Mouse (Mus musculus) embryonic facial prominence, embryonic 14.5 days (tissue): Measurements from ENCODE around the gene Mark2. TPM values are rescaled to one million over a fixed set of nuclear protein-coding genes. Genes with fewer than 3 reads are reported as not detected.
"Not testable (repeated sequence)": the region's sequence is repeated elsewhere in the genome, so short reads cannot be mapped to it uniquely, and the experiment has no call there.

ENCODE experiments used
- ATAC-seq: fragments of 200-750 bp; cut with Nextera tagmentation; 2 replicates; pipeline ENCODE4 v1.8.0; 2017; ENCODE audit warnings: low read depth, moderate number of reproducible peaks, moderate TSS enrichment
- DNase-seq: peaks from one replicate; pipeline ENCODE4 v3.0.0-alpha.2; 2015; ENCODE audit warnings: low spot score
- H3K27ac ChIP-seq: fragments of 300-500 bp; sonication (generic); replicated peaks from 2 replicates; pipeline ENCODE4 v1.5.1; 2014; ENCODE audit warnings: low read depth, mild to moderate bottlenecking, low read length, moderate library complexity
- H3K27me3 ChIP-seq: fragments of 300-500 bp; sonication (generic); replicated peaks from 2 replicates; pipeline ENCODE4 v1.6.1; 2014; ENCODE audit warnings: low read length; ENCODE audit not compliant: control insufficient read depth, insufficient read depth
- H3K36me3 ChIP-seq: fragments of 300-500 bp; sonication (generic); 2 replicates; pipeline ENCODE4 v1.6.1; 2014; ENCODE audit warnings: low read length, mixed read lengths; ENCODE audit not compliant: control insufficient read depth, insufficient read depth
- H3K4me1 ChIP-seq: fragments of 300-500 bp; sonication (generic); 2 replicates; pipeline ENCODE4 v1.6.1; 2014; ENCODE audit warnings: antibody characterized with exemption, low read length; ENCODE audit not compliant: control insufficient read depth, insufficient read depth
- H3K4me2 ChIP-seq: fragments of 300-500 bp; sonication (generic); 2 replicates; pipeline ENCODE4 v1.6.1; 2014; ENCODE audit warnings: low read depth, mild to moderate bottlenecking, low read length, moderate library complexity, mixed read lengths
- H3K4me3 ChIP-seq: fragments of 300-500 bp; sonication (generic); 2 replicates; pipeline ENCODE4 v1.5.1; 2014; ENCODE audit warnings: low read depth, mild to moderate bottlenecking, low read length
- H3K9ac ChIP-seq: fragments of 300-500 bp; sonication (generic); 2 replicates; pipeline ENCODE4 v1.6.1; 2014; ENCODE audit warnings: low read depth, mild to moderate bottlenecking, low read length, moderate library complexity, mixed read lengths
- H3K9me3 ChIP-seq: fragments of 300-500 bp; sonication (generic); 2 replicates; pipeline ENCODE4 v1.6.1; 2016; ENCODE audit warnings: low read length; ENCODE audit not compliant: control insufficient read depth
- WGBS: fragments of 180-500 bp; shearing (Covaris S2); extraction: QIAGEN DNeasy Blood & Tissue Kit; methylation state at CpG from one replicate; pipeline ENCODE4 v1.1.7; 2014; 5-methylcytosine and 5-hydroxymethylcytosine counted together
- polyA plus RNA-seq: library from polyadenylated mRNA; unstranded; fragments of >200 nt; fragmentation: Nextera tagmentation; extraction: Ambion mirVana; gene quantifications from 2 replicates; pipeline ENCODE4 v1.2.1, GENCODE M21; 2014

Mark2 gene
- polyA plus RNA-seq, 1 experiment from 2014 or later, result 42.1 TPM

GRCm38 (mm10) chr19:7369469-7369868 is 27.8 kb upstream of the Mark2 start:
- not testable (repeated sequence) for H3K27ac ChIP-seq, ATAC-seq, H3K4me1 ChIP-seq, H3K27me3 ChIP-seq, H3K4me3 ChIP-seq, H3K9me3 ChIP-seq, H3K4me2 ChIP-seq, DNase-seq, H3K9ac ChIP-seq
- H3K36me3 ChIP-seq, result peaks cover 75% of the 10 kb centered on the region
- 87% methylated on average over 4 of the region's 4 CpGs for WGBS

GRCm38 (mm10) chr19:7353636-7354035 is 12.0 kb upstream of the Mark2 start:
- 54% methylated on average over 6 of the region's 6 CpGs for WGBS
- no peak for ATAC-seq

DNA sequence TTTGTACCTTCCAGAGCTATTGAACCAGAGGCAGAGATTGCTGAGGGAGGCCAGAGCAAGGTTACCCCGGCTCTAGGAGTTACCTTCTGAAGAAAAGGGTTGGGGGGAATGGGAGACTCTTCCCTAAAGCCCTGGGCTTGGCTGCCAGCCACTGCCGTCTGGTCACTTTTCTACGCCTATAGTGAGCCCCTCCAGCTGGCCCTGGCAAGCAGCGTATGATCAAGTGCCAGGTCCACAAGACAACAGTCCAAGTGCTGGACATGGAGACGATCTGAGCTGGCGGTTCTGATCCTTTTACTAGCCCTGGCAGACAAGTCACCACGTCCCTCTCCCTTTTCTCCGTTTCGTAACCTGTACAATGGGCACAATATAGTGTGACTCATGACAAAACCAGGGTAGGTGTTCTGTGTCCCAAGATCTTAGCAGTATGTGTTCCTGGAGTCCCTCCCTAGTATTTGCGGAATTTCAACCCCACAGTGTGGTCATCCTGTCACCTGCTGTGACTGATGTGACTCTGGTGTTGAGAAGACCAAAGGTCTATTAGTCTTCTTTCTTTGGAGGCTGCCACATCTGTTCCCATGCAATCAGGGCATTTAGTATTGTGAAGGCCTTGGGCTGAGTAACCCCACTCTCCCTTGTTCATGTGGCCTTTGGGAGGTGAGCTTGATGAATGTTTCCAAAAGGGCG is 11.3 kb upstream of the Mark2 start:
- Histone ChIP-seq H3K36me3 (peaks cover 20% of the 10 kb centered on the region), H3K27ac (no peak overlapping the region), H3K4me3 (no peak overlapping the region), H3K4me1 (no peaks in the 10 kb centered on the region), H3K9ac (no peak overlapping the region), H3K4me2 (no peak overlapping the region), H3K27me3 (no peaks in the 10 kb centered on the region), H3K9me3 (no peaks in the 10 kb centered on the region)
- ATAC-seq, result no peak
- DNase-seq, result no peak
- WGBS, result 86% methylated on average over 11 of the region's 11 CpGs

More at GRCm38 (mm10) chr19:7353636-7354035, 12.0 kb upstream of the Mark2 start:
- Histone ChIP-seq H3K9me3 (no peaks in the 10 kb centered on the region), H3K4me3 (no peak overlapping the region), H3K4me1 (no peaks in the 10 kb centered on the region), H3K4me2 (no peak overlapping the region), H3K36me3 (peaks cover 27% of the 10 kb centered on the region), H3K9ac (no peak overlapping the region), H3K27ac (no peak overlapping the region), H3K27me3 (no peaks in the 10 kb centered on the region)
- DNase-seq, result no peak

GRCm38 (mm10) chr19:7349993-7350392 is 8.3 kb upstream of the Mark2 start:
- H3K9me3 ChIP-seq, result no peaks in the 10 kb centered on the region
- no peaks in the 10 kb centered on the region for H3K27me3 ChIP-seq
- no peak overlapping the region for H3K4me3 ChIP-seq
- no peak overlapping the region for H3K4me2 ChIP-seq
- no peaks in the 10 kb centered on the region for H3K4me1 ChIP-seq
- 47% methylated on average over 1 of the region's 1 CpGs for WGBS
- ATAC-seq (no peak), DNase-seq (no peak)
- no peak overlapping the region for H3K9ac ChIP-seq
- no peak overlapping the region for H3K27ac ChIP-seq
- H3K36me3 ChIP-seq, result no peaks in the 10 kb centered on the region

DNA sequence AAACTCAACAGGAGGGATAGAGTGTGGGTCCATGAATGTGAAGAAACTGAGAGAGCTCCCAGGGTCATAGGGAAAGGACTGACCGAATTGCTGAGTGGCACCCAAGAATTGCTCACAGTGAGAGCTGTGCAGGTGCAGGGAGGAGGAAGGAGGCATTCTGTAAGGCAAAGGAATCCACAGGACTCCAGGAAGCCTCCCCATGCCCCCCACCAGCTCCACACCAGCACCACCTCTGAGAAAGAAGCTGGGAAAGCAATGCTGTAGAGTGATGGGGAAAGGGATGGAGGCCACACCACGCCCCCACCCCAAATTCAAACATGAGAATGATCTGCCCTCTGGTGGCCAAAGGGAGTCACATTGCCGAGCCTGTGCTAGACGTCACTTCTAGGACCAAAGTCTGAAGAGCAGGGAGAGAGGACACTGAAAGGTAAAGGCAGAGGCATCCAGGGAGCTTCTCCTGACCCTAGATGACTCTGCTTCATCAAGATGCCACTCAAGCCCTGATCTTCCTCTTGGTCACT is 3.6 kb upstream of the Mark2 start:
- ATAC-seq, result no peak
- 21% methylated on average over 4 of the region's 4 CpGs for WGBS

GRCm38 (mm10) chr19:7342646-7343045 is 986 bp upstream of the Mark2 start:
- H3K4me3 ChIP-seq, result no peak overlapping the region
- 0 out of 2 replicates have a peak overlapping the region, but pooled peaks have one; percentile 94 for H3K9ac ChIP-seq
- no peak for ATAC-seq
- 68% methylated on average over 2 of the region's 2 CpGs for WGBS
- H3K36me3 ChIP-seq, result no peaks in the 10 kb centered on the region
- H3K4me2 ChIP-seq, result no peak overlapping the region
- H3K9me3 ChIP-seq, result no peaks in the 10 kb centered on the region
- H3K27ac ChIP-seq, result no peak overlapping the region
- no peaks in the 10 kb centered on the region for H3K27me3 ChIP-seq
- no peak for DNase-seq
- H3K4me1 ChIP-seq, result peaks cover 24% of the 10 kb centered on the region

More for the DNA sequence above, 3.6 kb upstream of the Mark2 start:
- Histone ChIP-seq H3K9ac (0 out of 2 replicates have a peak overlapping the region, but pooled peaks have one; percentile 16), H3K9me3 (no peaks in the 10 kb centered on the region), H3K4me2 (no peak overlapping the region), H3K4me3 (no peak overlapping the region), H3K4me1 (peaks cover 4% of the 10 kb centered on the region; the same call in 1 of the 2 replicates), H3K27ac (no peak overlapping the region), H3K27me3 (no peaks in the 10 kb centered on the region), H3K36me3 (no peaks in the 10 kb centered on the region)
- DNase-seq, result peak; percentile 77

GRCm38 (mm10) chr19:7340780-7341475 is 732 bp downstream of the Mark2 start:
- Histone ChIP-seq H3K4me1 (peaks cover 24% of the 10 kb centered on the region), H3K9me3 (no peaks in the 10 kb centered on the region), H3K4me2 (peak overlapping the region; percentile 81), H3K27ac (peak overlapping the region; percentile 85), H3K36me3 (no peaks in the 10 kb centered on the region), H3K27me3 (no peaks in the 10 kb centered on the region), H3K9ac (peak overlapping the region; percentile 94), H3K4me3 (peak overlapping the region; percentile 96)
- ATAC-seq, result peak; percentile 77
- no peak for DNase-seq
- WGBS, result under 1% methylated on average over 23 of the region's 46 CpGs

GRCm38 (mm10) chr19:7340371-7340779 is 1.3 kb downstream of the Mark2 start:
- DNase-seq (peak; percentile 27), ATAC-seq (no peak)
- no peaks in the 10 kb centered on the region for H3K9me3 ChIP-seq
- H3K27me3 ChIP-seq, result no peaks in the 10 kb centered on the region
- peak overlapping the region; percentile 94 for H3K9ac ChIP-seq
- H3K36me3 ChIP-seq, result peaks cover 4% of the 10 kb centered on the region; the same call in 1 of the 2 replicates
- peak overlapping the region; percentile 96 for H3K4me3 ChIP-seq
- H3K4me1 ChIP-seq, result peaks cover 24% of the 10 kb centered on the region
- 1% methylated on average over 15 of the region's 15 CpGs for WGBS
- peak overlapping the region; percentile 85; the same call in 1 of the 2 replicates for H3K27ac ChIP-seq
- peak overlapping the region; percentile 81 for H3K4me2 ChIP-seq
